Mouse (Mus musculus): ENCODE data around the gene Capn5. TPM values are rescaled to one million over a fixed set of nuclear protein-coding genes. Genes with fewer than 3 reads are reported as not detected.
A peak's percentile ranks its signal among the peaks of the same experiment; 100 is the strongest.

Gene Capn5
- total and polyA plus RNA-seq, 2 experiments from 2014 or later = 20.9 to 51.9 TPM

DNA sequence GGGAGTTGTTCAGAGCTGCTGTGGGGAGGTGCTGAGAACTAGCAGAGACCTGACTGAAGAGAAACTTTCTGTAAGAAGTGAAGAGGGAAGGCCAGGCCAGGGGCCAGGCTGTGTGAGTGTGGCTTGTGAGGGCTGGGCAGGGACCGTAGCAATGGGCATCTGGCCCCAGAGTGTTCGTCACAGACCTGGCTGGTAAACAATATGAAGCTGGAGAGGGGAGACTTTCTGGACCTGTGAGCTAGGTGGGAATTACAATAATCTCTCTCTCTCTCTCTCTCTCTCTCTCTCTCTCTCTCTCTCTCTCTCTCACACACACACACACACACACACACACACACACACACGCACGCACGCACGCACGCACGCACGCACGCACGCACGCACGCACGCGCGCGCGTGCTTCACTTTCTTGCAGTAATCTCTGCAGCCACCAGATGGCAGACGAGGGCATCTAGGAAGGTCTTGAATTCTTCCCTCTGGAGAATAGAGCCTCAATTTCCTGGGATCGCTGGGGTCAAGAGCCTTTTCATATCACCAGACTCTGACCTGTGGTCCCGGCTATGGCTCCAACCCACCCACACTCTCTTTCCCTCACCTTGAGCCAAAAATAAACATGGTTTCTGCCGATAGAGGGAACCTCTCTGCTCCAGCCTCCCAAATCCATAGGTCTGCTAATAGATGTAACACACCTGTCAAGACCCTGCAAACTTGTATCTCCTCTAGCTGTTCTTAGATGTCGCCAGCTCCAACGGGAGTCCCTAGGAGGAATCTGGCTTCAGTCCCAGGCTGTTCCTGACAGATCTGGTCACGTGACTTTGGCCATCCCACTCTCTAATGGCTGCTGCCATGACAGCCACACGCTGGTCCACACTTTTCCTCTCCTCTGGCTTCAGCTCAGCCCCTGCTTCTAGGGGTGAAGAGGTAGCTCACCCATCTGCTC lies 74.8 kb downstream of the Capn5 start:
- H3K9ac ChIP-seq (replicated peaks; ENCODE audit: low read length, poor library complexity, severe bottlenecking) = no peak overlapping the region; the same call in 1 of the 2 replicates
- WGBS = 34% methylated on average over 10 of the region's 26 CpGs
- no peaks in the 10 kb centered on the region for H3K27me3 ChIP-seq (ENCODE audit: insufficient read depth, low read length)
- H3K4me3 ChIP-seq (ENCODE audit: low read depth, low read length) = no peak overlapping the region; the same call in 1 of the 2 replicates
- no peaks in the 10 kb centered on the region for H3K36me3 ChIP-seq (ENCODE audit: insufficient read depth, low read length)
- no peaks in the 10 kb centered on the region for H3K9me3 ChIP-seq (ENCODE audit: low read length)
- ATAC-seq (ENCODE audit: low FRiP score) (peak; percentile 64), DNase-seq (ENCODE audit: low spot score) (peak; percentile 86)
- peak overlapping the region; percentile 58; the same call in 1 of the 2 replicates for H3K27ac ChIP-seq (ENCODE audit: low read depth, low read length)
- peak; percentile 88 for TF ChIP-seq CTCF (IDR thresholded peaks at IDR 0.05)
- H3K4me2 ChIP-seq (ENCODE audit: low read depth, low read length, poor library complexity, severe bottlenecking) = peak overlapping the region; percentile 50
- H3K4me1 ChIP-seq (ENCODE audit: insufficient read depth, low read length) = peaks cover 4% of the 10 kb centered on the region; the same call in 1 of the 2 replicates

DNA sequence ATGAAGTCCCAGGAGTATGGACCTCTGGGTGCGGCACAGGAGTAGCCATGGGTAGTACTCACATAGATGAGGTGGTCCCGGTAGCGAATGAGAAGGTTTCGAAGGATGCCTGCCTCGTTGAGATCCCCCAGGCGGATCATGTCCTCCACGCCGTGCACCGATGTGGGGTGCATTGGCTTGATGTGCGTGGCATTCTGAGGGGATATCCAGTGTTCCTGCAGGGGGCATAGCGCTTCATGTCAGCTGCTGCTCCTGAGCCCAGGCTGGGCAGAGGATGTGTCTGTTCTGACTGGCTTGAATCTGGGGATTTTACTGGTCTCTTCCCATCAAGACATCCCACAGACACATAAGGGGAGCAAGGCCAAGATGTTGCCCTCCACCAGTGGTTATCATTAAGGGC lies 75.6 kb downstream of the Capn5 start:
- Histone ChIP-seq H3K36me3 (ENCODE audit: insufficient read depth, low read length) (peaks cover 2% of the 10 kb centered on the region; the same call in 1 of the 2 replicates), H3K4me1 (ENCODE audit: insufficient read depth, low read length) (peaks cover 4% of the 10 kb centered on the region; the same call in 1 of the 2 replicates), H3K27me3 (ENCODE audit: insufficient read depth, low read length) (no peaks in the 10 kb centered on the region), H3K4me2 (ENCODE audit: low read depth, low read length, poor library complexity, severe bottlenecking) (peak overlapping the region; percentile 50), H3K9ac (replicated peaks; ENCODE audit: low read length, poor library complexity, severe bottlenecking) (no peak overlapping the region), H3K4me3 (ENCODE audit: low read depth, low read length) (no peak overlapping the region), H3K27ac (ENCODE audit: low read depth, low read length) (peak overlapping the region; percentile 58; the same call in 1 of the 2 replicates), H3K9me3 (ENCODE audit: low read length) (no peaks in the 10 kb centered on the region)
- ATAC-seq (ENCODE audit: low FRiP score) = no peak
- peak; percentile 23; the same call in 1 of the 2 replicates for TF ChIP-seq CTCF (IDR thresholded peaks at IDR 0.05)
- WGBS = 97% methylated on average over 11 of the region's 11 CpGs
- no peak for DNase-seq (ENCODE audit: low spot score)

- Histone ChIP-seq H3K36me3 (ENCODE audit: insufficient read depth, low read length) (peaks cover 10% of the 10 kb centered on the region; the same call in 1 of the 2 replicates), H3K27me3 (ENCODE audit: insufficient read depth, low read length) (no peaks in the 10 kb centered on the region), H3K4me3 (ENCODE audit: low read depth, low read length) (no peak overlapping the region), H3K4me2 (ENCODE audit: low read depth, low read length, poor library complexity, severe bottlenecking) (no peak overlapping the region), H3K9me3 (ENCODE audit: low read length) (no peaks in the 10 kb centered on the region), H3K4me1 (ENCODE audit: insufficient read depth, low read length) (peaks cover 4% of the 10 kb centered on the region; the same call in 1 of the 2 replicates), H3K27ac (ENCODE audit: low read depth, low read length) (no peak overlapping the region), H3K9ac (replicated peaks; ENCODE audit: low read length, poor library complexity, severe bottlenecking) (no peak overlapping the region)
- ATAC-seq (ENCODE audit: low FRiP score) (no peak), DNase-seq (ENCODE audit: low spot score) (no peak)
- 96% methylated on average over 8 of the region's 8 CpGs for WGBS
- TF ChIP-seq CTCF (IDR thresholded peaks at IDR 0.05) = no peak
These were observed 80.5 kb downstream of the Capn5 start for GRCm38 (mm10) chr7:98097557-98097956.

- Histone ChIP-seq H3K9ac (replicated peaks; ENCODE audit: low read length, poor library complexity, severe bottlenecking) (no peak overlapping the region), H3K9me3 (ENCODE audit: low read length) (no peaks in the 10 kb centered on the region), H3K27ac (ENCODE audit: low read depth, low read length) (no peak overlapping the region), H3K4me1 (ENCODE audit: insufficient read depth, low read length) (no peaks in the 10 kb centered on the region), H3K27me3 (ENCODE audit: insufficient read depth, low read length) (no peaks in the 10 kb centered on the region), H3K36me3 (ENCODE audit: insufficient read depth, low read length) (peaks cover 17% of the 10 kb centered on the region; the same call in 1 of the 2 replicates), H3K4me3 (ENCODE audit: low read depth, low read length) (no peak overlapping the region), H3K4me2 (ENCODE audit: low read depth, low read length, poor library complexity, severe bottlenecking) (no peak overlapping the region)
- ATAC-seq (ENCODE audit: low FRiP score) (no peak), DNase-seq (ENCODE audit: low spot score) (no peak)
- 93% methylated on average over 4 of the region's 4 CpGs for WGBS
- TF ChIP-seq CTCF (IDR thresholded peaks at IDR 0.05) = no peak
These were observed 82.2 kb downstream of the Capn5 start for GRCm38 (mm10) chr7:98095852-98096251.

DNA sequence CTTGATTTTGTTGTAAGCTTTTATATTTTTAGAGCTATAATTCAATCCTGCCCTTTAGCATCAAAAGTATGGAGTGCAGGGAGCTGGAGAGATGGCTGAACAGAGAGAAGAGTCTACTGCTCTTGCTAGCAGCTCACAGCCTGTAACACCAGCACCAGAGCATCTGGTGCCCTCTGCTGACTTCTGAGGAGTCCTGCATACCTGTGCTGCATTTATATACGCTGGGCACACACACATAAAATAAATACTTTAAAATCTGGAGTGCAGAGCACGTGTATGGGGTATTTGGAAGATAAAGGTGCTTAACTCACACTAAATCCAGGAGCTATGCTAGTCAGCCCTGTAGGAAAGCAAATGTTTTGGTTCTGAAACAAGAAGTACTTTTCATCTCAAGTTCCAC lies 91.7 kb downstream of the Capn5 start:
- 39% methylated on average over 2 of the region's 2 CpGs for WGBS
- Histone ChIP-seq H3K4me1 (ENCODE audit: insufficient read depth, low read length) (no peaks in the 10 kb centered on the region), H3K9ac (replicated peaks; ENCODE audit: low read length, poor library complexity, severe bottlenecking) (no peak overlapping the region), H3K9me3 (ENCODE audit: low read length) (no peaks in the 10 kb centered on the region), H3K4me3 (ENCODE audit: low read depth, low read length) (no peak overlapping the region), H3K27me3 (ENCODE audit: insufficient read depth, low read length) (no peaks in the 10 kb centered on the region), H3K4me2 (ENCODE audit: low read depth, low read length, poor library complexity, severe bottlenecking) (no peak overlapping the region), H3K36me3 (ENCODE audit: insufficient read depth, low read length) (no peaks in the 10 kb centered on the region), H3K27ac (ENCODE audit: low read depth, low read length) (no peak overlapping the region)
- peak; percentile 62 for DNase-seq (ENCODE audit: low spot score)
- peak; percentile 74 for TF ChIP-seq CTCF (IDR thresholded peaks at IDR 0.05)
- ATAC-seq (ENCODE audit: low FRiP score) = no peak

GRCm38 (mm10) chr7:98085314-98085713 lies 92.8 kb downstream of the Capn5 start:
- ATAC-seq (ENCODE audit: low FRiP score) (no peak), DNase-seq (ENCODE audit: low spot score) (no peak)
- WGBS = 75% methylated on average over 7 of the region's 7 CpGs

More at GRCm38 (mm10) chr7:98085314-98085713, 92.8 kb downstream of the Capn5 start:
- TF ChIP-seq CTCF (IDR thresholded peaks at IDR 0.05) = no peak
- Histone ChIP-seq H3K9ac (replicated peaks; ENCODE audit: low read length, poor library complexity, severe bottlenecking) (no peak overlapping the region), H3K4me2 (ENCODE audit: low read depth, low read length, poor library complexity, severe bottlenecking) (no peak overlapping the region), H3K27me3 (ENCODE audit: insufficient read depth, low read length) (no peaks in the 10 kb centered on the region), H3K27ac (ENCODE audit: low read depth, low read length) (no peak overlapping the region), H3K9me3 (ENCODE audit: low read length) (no peaks in the 10 kb centered on the region), H3K36me3 (ENCODE audit: insufficient read depth, low read length) (peaks cover 2% of the 10 kb centered on the region; the same call in 1 of the 2 replicates), H3K4me1 (ENCODE audit: insufficient read depth, low read length) (no peaks in the 10 kb centered on the region), H3K4me3 (ENCODE audit: low read depth, low read length) (no peak overlapping the region)
